19 mouse cellular contexts compared by ENCODE assay signal in genomic region chr5:54148091-54148795, GRCm38 (mm10).
"Had no signal": no experiment of that assay in that cellular context is flagged by ENCODE, and none has a peak within 500 bp of the region (broad histone marks: within the 10 kb centered on the region; RNA-seq: fewer than 3 reads in every experiment).

No protein-coding gene starts in this region.

- H3K27ac ChIP-seq: left cerebral cortex, adult 2 months; liver, embryonic 13.5 days; midbrain, embryonic 12.5 days; midbrain, embryonic 15.5 days; neural tube, embryonic 12.5 days; neural tube, embryonic 15.5 days; stomach, postnatal 0 days had no signal

- DNase-seq: kidney, postnatal 10 days; kidney, postnatal 36 days; layer of hippocampus, postnatal 36 days; liver, embryonic 13.5 days; lung, adult 2 months; lung, postnatal 14 days; lung, postnatal 4 days; right cerebral cortex, adult 18-20 months; right cerebral cortex, postnatal 14 days; right cerebral cortex, postnatal 4 days; thymus, adult 2 months; thymus, postnatal 14 days; thymus, postnatal 4 days had no signal

- H3K9me3 ChIP-seq: liver, embryonic 13.5 days; midbrain, embryonic 12.5 days; midbrain, embryonic 15.5 days; neural tube, embryonic 12.5 days; neural tube, embryonic 15.5 days had no signal

- H3K9ac ChIP-seq: liver, embryonic 13.5 days; midbrain, embryonic 12.5 days; midbrain, embryonic 15.5 days; neural tube, embryonic 12.5 days; neural tube, embryonic 15.5 days had no signal

- H3K27me3 ChIP-seq: liver, embryonic 13.5 days; midbrain, embryonic 12.5 days; midbrain, embryonic 15.5 days; neural tube, embryonic 12.5 days; neural tube, embryonic 15.5 days had no signal

- H3K4me3 ChIP-seq: left cerebral cortex, adult 2 months; liver, embryonic 13.5 days; midbrain, embryonic 12.5 days; midbrain, embryonic 15.5 days; neural tube, embryonic 12.5 days; neural tube, embryonic 15.5 days had no signal

- H3K36me3 ChIP-seq: liver, embryonic 13.5 days; midbrain, embryonic 12.5 days; midbrain, embryonic 15.5 days; neural tube, embryonic 12.5 days; neural tube, embryonic 15.5 days had no signal

- H3K4me2 ChIP-seq: liver, embryonic 13.5 days; midbrain, embryonic 12.5 days; midbrain, embryonic 15.5 days; neural tube, embryonic 12.5 days; neural tube, embryonic 15.5 days had no signal

- H3K4me1 ChIP-seq: midbrain, embryonic 12.5 days; midbrain, embryonic 15.5 days; neural tube, embryonic 12.5 days; neural tube, embryonic 15.5 days had no signal

- ATAC-seq: midbrain, embryonic 15.5 days had no signal
